Mouse (Mus musculus): ENCODE results near the gene Lrp8. TPM values are rescaled to one million over a fixed set of nuclear protein-coding genes. Genes with fewer than 3 reads are reported as not detected.

The Lrp8 gene
- total and polyA plus RNA-seq, 3 experiments = 25.2 to 33.2 TPM; not detected in 1

DNA sequence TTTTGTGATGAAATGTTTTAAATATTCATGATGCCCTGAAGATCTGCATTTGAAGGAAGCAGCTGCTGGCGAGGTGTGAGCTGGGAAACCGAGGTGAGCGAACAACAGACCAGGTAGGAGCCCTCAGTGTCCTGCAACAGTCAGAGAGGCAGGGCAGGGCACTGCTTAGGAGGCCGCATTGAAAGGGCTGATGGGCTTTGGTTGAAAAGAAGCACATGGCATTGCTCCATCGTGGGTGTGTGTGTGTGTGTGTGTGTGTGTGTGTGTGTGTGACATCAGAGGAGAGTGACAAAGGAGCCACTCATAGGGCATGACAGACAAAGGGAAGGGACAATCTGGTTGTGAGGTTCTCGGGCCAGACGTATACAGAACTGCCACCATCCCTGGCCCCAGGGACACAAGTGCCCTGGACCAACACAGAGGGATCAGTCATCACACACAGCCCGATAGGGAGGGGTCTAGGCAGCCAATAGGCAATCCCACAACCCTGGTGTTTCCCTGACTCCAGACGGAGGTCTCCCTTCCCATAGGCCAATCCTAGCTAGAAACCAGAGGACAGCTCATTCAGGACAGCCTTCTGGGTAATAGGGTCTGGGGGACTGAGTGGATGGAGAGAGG is 36.8 kb upstream of the Lrp8 start:
- Histone ChIP-seq H3K4me1 (ENCODE audit: control insufficient read depth in 1 of 2, insufficient read depth in 2 of 2, low read length in 2 of 2) (no peaks in the 10 kb centered on the region), H3K27me3 (ENCODE audit: control insufficient read depth in 1 of 2, insufficient read depth in 2 of 2, low read length in 2 of 2) (peaks cover 0 to 4% of the 10 kb centered on the region in 2 experiments; a peak in 3 of 4 replicates), H3K9me3 (replicated peaks; ENCODE audit: insufficient read depth, low read length) (no peaks in the 10 kb centered on the region), H3K27ac (ENCODE audit: control insufficient read depth, low read depth, low read length) (no peak overlapping the region), H3K79me2 (ENCODE audit: control insufficient read depth, insufficient read depth, low read length, poor library complexity) (no peaks in the 10 kb centered on the region), H3K36me3 (ENCODE audit: control insufficient read depth in 1 of 2, insufficient read depth in 2 of 2, low read length in 2 of 2) (no peaks in the 10 kb centered on the region), H3K9ac (ENCODE audit: control insufficient read depth, low read depth, low read length, poor library complexity, severe bottlenecking) (no peak overlapping the region), H3K4me3 (ENCODE audit: control insufficient read depth in 1 of 2, insufficient read depth in 1 of 2, low read depth in 2 of 2, low read length in 2 of 2) (no peak overlapping the region)
- no peak for DNase-seq (ENCODE audit: low read depth, low spot score)
- TF ChIP-seq POLR2AphosphoS5 (IDR thresholded peaks at IDR 0.05; ENCODE audit: borderline replicate concordance, low read depth, low read length) = no peak
- TF ChIP-seq MAZ (IDR thresholded peaks at IDR 0.05; ENCODE audit: low read depth, low read length) = no peak
- TF ChIP-seq EP300 (IDR thresholded peaks at IDR 0.05; ENCODE audit: low read depth in 1 of 2, low read length in 2 of 2) = no peak
- no peak for TF ChIP-seq E2F4 (IDR thresholded peaks at IDR 0.05; ENCODE audit: borderline replicate concordance, low read depth, low read length)
- no peak for TF ChIP-seq RAD21 (IDR thresholded peaks at IDR 0.05; ENCODE audit: low read depth, low read length)
- no peak for TF ChIP-seq ZKSCAN1 (IDR thresholded peaks at IDR 0.05; ENCODE audit: low read depth, low read length)
- TF ChIP-seq SIN3A (IDR thresholded peaks at IDR 0.05; ENCODE audit: low read length) = no peak
- no peak for TF ChIP-seq POLR2AphosphoS2 (IDR thresholded peaks at IDR 0.05; ENCODE audit: low read length)

DNA sequence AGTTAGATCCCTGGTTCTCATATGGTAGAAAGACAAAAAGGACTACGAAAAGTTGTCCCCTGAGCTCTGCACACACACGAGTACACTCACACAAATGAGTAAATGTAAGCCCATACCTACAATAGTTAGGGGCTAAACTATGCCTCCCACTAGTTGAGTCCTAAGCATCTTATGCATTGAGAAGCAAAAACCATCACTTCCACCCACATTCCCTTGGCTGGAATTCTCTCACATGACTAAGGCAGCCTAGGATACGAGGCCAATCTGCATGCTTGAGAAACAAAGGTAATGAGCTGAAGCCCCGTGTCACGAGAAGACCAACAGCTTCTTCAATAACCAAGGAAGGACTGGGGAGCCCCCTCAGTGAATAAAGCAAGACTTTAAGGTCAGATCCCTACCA is 35.9 kb upstream of the Lrp8 start:
- H3K9me3 ChIP-seq (replicated peaks; ENCODE audit: insufficient read depth, low read length) = no peaks in the 10 kb centered on the region
- no peaks in the 10 kb centered on the region for H3K79me2 ChIP-seq (ENCODE audit: control insufficient read depth, insufficient read depth, low read length, poor library complexity)
- H3K27ac ChIP-seq (ENCODE audit: control insufficient read depth, low read depth, low read length) = no peak overlapping the region
- H3K4me1 ChIP-seq (ENCODE audit: control insufficient read depth in 1 of 2, insufficient read depth in 2 of 2, low read length in 2 of 2) = no peaks in the 10 kb centered on the region
- H3K27me3 ChIP-seq (ENCODE audit: control insufficient read depth in 1 of 2, insufficient read depth in 2 of 2, low read length in 2 of 2) = peaks cover 0 to 4% of the 10 kb centered on the region in 2 experiments; a peak in 3 of 4 replicates
- no peak overlapping the region for H3K4me3 ChIP-seq (ENCODE audit: control insufficient read depth in 1 of 2, insufficient read depth in 1 of 2, low read depth in 2 of 2, low read length in 2 of 2)
- H3K9ac ChIP-seq (ENCODE audit: control insufficient read depth, low read depth, low read length, poor library complexity, severe bottlenecking) = no peak overlapping the region
- no peak for TF ChIP-seq ZMIZ1 (IDR thresholded peaks at IDR 0.05; ENCODE audit: low read depth, low read length)
- TF ChIP-seq SIN3A (IDR thresholded peaks at IDR 0.05; ENCODE audit: low read length) = no peak
- TF ChIP-seq POLR2AphosphoS5 (IDR thresholded peaks at IDR 0.05; ENCODE audit: borderline replicate concordance, low read depth, low read length) = no peak
- no peak for TF ChIP-seq MYB (IDR thresholded peaks at IDR 0.05; ENCODE audit: low read depth, low read length)
- TF ChIP-seq MAFK (IDR thresholded peaks at IDR 0.05; ENCODE audit: borderline replicate concordance, low read depth, low read length) = no peak
- no peak for TF ChIP-seq ETS1 (IDR thresholded peaks at IDR 0.05; ENCODE audit: low read depth, low read length)
- TF ChIP-seq CTCF (IDR thresholded peaks at IDR 0.05 in 2 of 3, conservative IDR thresholded peaks at IDR 0.05 in 1 of 3; ENCODE audit: control insufficient read depth in 1 of 3, insufficient read depth in 1 of 3, low read depth in 2 of 3, low read length in 3 of 3, poor library complexity in 1 of 3, severe bottlenecking in 1 of 3) = no peak
- TF ChIP-seq UBTF (IDR thresholded peaks at IDR 0.05; ENCODE audit: borderline replicate concordance, insufficient read depth, low read depth, low read length) = no peak
- TF ChIP-seq KAT2A (conservative IDR thresholded peaks at IDR 0.05; ENCODE audit: low read depth, low read length) = no peak
- no peak for TF ChIP-seq USF2 (IDR thresholded peaks at IDR 0.05; ENCODE audit: borderline replicate concordance in 1 of 2, insufficient read depth in 1 of 2, low read depth in 1 of 2, low read length in 2 of 2)
- no peak for TF ChIP-seq POLR2AphosphoS2 (IDR thresholded peaks at IDR 0.05; ENCODE audit: low read length)
- no peak for TF ChIP-seq MAX (IDR thresholded peaks at IDR 0.05; ENCODE audit: low read length)
- TF ChIP-seq E2F4 (IDR thresholded peaks at IDR 0.05; ENCODE audit: borderline replicate concordance, low read depth, low read length) = no peak
- TF ChIP-seq NRF1 (IDR thresholded peaks at IDR 0.05; ENCODE audit: insufficient read depth, low read depth, low read length, poor library complexity, severe bottlenecking) = no peak
- no peak for TF ChIP-seq MEF2A (IDR thresholded peaks at IDR 0.05; ENCODE audit: extremely low read depth, insufficient replicate concordance, low read depth, low read length, poor library complexity, severe bottlenecking)
- no peak for TF ChIP-seq TAL1 (IDR thresholded peaks at IDR 0.05; ENCODE audit: low read length)
- no peak for TF ChIP-seq SMC3 (IDR thresholded peaks at IDR 0.05; ENCODE audit: low read depth, low read length)
- H3K36me3 ChIP-seq (ENCODE audit: control insufficient read depth in 1 of 2, insufficient read depth in 2 of 2, low read length in 2 of 2) = no peaks in the 10 kb centered on the region
- DNase-seq (ENCODE audit: low read depth, low spot score) = no peak
